Mouse (Mus musculus): Measurements from ENCODE around the gene Olfr641.

Gene Olfr641

GRCm38 (mm10) chr7:104035145-104035544 is at the start of gene Olfr641:
Gene Olfr641, plus strand, starts transcription at chr7:104035445.
- DNase-seq (ENCODE audit: low spot score in 2 of 2) = no peak

GRCm38 (mm10) chr7:103998446-103998845 is 36.8 kb upstream of the Olfr641 start, which contains the start of gene Olfr638:
Gene Olfr638, plus strand, starts transcription at chr7:103998746.
- DNase-seq (ENCODE audit: low spot score in 2 of 2) = no peak

DNA sequence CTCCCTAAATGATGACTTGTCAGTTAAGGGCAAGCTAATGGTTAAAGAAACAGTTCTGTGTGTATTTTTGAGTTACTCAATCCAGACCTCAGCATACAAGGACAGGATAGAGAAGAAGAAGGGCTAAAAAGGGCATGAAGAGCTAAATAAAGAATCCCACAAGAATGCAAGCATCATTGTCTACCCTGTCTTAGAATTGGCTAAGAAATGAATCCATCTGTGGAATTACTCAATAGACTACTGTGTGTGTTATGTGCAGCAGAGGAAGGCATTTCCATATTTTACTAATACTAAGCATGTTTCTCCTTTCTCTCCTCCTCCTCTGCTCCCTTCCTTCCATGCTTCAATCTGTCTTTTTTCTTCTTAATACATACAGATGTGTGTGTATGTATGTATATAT is 36.1 kb upstream of the Olfr641 start:
- no peak for DNase-seq (ENCODE audit: low spot score in 2 of 2)

DNA sequence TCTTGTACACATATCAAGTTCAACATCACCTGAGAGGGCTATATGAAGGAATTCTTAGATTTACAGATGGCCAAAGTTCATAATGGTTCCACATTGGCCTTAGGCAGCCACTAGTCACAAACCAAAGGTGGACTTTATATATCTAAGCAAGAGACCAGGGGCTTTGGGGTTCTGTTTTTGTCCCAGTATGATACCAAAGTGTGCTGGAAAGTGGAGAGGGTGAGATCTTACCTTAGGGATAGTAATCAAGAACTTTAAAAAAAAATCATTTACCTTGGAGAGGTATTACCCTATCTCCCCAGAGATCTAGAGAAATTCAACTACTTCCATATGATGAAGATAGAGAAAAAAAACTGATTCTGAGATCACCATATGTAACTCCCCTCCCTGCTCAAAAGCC is 18.0 kb upstream of the Olfr641 start, which contains the start of gene Olfr639:
TSS of gene Olfr639 (minus strand) at position 101 of the 400 bp plus-strand sequence.
- no peak for DNase-seq (ENCODE audit: low spot score in 2 of 2)

DNA sequence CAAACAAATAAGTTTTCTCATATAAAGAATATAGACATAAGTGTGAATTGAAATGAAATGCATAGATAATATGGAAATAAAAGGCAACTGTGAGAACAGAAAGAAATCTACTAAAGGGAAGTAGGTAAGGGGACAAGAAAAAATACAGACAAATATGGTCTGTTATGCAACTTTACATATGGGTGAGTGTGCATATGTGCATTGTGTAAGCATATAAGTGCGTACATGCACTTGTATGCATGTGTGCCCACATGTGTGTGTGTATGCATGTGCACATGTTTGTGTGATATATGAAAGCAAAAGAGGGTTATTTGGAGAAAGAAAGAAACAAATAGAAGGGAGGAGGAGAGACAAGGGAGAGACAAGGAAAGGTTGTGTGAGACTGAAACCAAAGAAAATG is 16.3 kb upstream of the Olfr641 start:
- no peak for DNase-seq (ENCODE audit: low spot score in 2 of 2)

DNA sequence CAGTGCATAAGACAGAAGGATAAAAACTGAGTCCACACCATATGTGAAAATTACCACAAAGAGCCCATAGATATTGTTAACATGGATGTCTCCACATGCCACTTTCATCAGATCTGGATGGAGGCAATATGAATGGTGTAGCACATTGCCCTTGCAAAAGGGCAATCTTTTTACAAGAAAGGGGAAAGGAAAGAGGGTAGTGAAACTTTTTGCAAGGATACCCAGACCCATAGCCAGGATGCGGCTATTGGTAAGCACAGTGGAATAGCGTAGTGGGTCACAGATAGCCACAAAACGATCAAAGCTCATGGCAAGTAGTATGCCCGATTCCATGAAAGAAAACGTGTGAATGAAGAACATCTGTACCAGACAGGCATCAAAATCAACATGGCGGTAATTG is 13.6 kb upstream of the Olfr641 start:
- no peak for DNase-seq (ENCODE audit: low spot score in 2 of 2)

- DNase-seq (ENCODE audit: low spot score in 2 of 2) = no peak
Observed at GRCm38 (mm10) chr7:104025473-104025872, 9.8 kb upstream of the Olfr641 start, which contains the start of gene Olfr640. Gene Olfr640, minus strand, starts transcription at chr7:104025573.

DNA sequence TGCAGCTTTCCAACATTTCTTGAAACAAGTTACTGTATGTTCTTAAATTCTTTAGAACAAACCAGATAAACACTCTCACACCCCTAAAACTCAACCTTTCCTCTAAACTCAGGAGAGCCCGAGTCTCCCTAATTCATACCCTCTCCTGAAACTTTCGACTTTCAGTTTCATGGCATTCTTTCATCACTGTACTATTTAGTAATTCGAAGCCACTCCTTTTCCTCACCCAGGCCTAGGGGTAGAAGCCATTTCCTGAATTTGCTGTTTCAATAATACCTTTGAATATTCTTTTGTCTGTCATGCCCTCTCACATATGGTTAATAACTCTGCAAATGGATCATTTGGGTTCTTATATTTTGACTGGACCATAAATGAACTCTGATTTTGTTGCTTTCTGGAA is 8.3 kb upstream of the Olfr641 start:
- no peak for DNase-seq (ENCODE audit: low spot score in 2 of 2)

GRCm38 (mm10) chr7:104050745-104051144 is 15.5 kb downstream of the Olfr641 start:
- no peak for DNase-seq (ENCODE audit: low spot score in 2 of 2)

GRCm38 (mm10) chr7:104052566-104052965 is 17.3 kb downstream of the Olfr641 start, which contains the start of gene Olfr642:
Gene Olfr642, minus strand, starts transcription at chr7:104052666.
- DNase-seq (ENCODE audit: low spot score in 2 of 2) = no peak

GRCm38 (mm10) chr7:104059215-104059614 is 24.0 kb downstream of the Olfr641 start:
- no peak for DNase-seq (ENCODE audit: low spot score in 2 of 2)

GRCm38 (mm10) chr7:104061345-104061744 is 26.1 kb downstream of the Olfr641 start, which contains the start of gene 4930516K23Rik:
Gene 4930516K23Rik, minus strand, starts transcription at chr7:104061445.
- no peak for DNase-seq (ENCODE audit: low spot score in 2 of 2)

DNA sequence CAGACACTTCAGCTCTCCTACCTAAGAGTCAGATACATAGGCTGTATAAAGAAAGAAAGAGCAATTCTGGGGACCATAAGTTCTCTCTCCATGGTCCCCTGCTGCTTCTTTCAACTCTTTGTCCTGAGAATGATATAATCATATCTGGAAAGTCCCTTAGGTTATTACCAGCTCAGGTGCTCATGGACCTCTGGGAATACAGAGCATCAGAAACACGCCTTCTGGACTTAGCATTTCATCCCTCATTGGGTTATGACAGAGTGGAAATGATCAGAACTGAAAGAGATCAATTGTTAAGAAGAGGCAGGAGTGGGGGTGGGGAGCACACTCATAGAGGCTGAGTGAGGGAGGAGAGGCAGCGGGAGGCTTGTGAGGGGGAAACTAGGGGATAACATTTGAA is 36.5 kb downstream of the Olfr641 start, which contains the start of gene Olfr644:
TSS of gene Olfr644 (minus strand) at position 101 of the 400 bp plus-strand sequence.
- DNase-seq (ENCODE audit: low spot score in 2 of 2) = no peak

DNA sequence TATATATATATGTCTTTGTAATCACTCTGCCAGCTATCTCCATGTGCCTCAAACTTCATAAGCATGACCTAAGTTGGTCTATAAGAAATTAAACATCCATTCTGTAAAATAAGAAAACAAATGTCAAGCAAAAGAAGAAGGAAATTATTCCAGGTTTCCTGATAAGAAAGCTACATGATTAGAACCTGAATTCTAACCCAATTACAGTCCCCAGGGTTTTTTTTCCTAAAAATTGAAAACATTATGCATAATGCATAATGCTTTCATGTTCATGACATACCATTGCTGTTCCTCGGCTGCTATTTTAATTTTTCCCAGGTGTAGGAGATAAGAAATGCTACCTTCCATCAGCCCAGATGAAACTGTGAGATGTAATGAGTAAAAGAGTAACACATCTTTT is 50.1 kb downstream of the Olfr641 start, which contains the start of gene Olfr645:
TSS of gene Olfr645 (minus strand) at position 101 of the 400 bp plus-strand sequence.
- DNase-seq (ENCODE audit: low spot score in 2 of 2) = no peak
